Mouse (Mus musculus): ENCODE measurements around the gene Styx. TPM values are rescaled to one million over a fixed set of nuclear protein-coding genes. Genes with fewer than 3 reads are reported as not detected.
"Not testable (repeated sequence)": the region's sequence is repeated elsewhere in the genome, so short reads cannot be mapped to it uniquely, and the experiment has no call there.

The Styx gene
- total RNA-seq, 2 experiments from 2014 or later, result 19.7 to 44.6 TPM

GRCm38 (mm10) chr14:45364211-45365195 lies 13.6 kb downstream of the Styx start:
- ATAC-seq (replicated peaks; ENCODE audit: poor library complexity), result no peak

DNA sequence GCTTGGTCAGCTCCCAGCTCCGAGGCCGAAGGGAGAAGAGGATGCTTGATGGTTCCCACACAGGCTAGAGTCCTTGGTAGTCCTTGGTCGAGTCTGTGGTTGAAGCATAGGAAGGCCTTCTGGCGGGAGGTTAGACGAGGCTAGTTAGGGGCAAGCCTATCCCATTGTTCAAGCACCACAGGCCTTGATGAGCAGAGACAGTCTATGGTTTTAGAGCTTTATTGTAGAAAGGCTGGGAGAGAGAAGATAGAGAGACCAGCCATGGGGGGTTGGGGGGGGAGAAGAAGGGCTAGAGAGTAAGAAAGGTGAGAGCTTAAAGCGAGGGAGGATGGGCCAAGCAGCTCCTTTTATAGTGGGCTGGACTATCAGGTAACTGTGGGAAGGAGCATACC lies 14.3 kb downstream of the Styx start:
- ATAC-seq (replicated peaks; ENCODE audit: poor library complexity), result no peak

DNA sequence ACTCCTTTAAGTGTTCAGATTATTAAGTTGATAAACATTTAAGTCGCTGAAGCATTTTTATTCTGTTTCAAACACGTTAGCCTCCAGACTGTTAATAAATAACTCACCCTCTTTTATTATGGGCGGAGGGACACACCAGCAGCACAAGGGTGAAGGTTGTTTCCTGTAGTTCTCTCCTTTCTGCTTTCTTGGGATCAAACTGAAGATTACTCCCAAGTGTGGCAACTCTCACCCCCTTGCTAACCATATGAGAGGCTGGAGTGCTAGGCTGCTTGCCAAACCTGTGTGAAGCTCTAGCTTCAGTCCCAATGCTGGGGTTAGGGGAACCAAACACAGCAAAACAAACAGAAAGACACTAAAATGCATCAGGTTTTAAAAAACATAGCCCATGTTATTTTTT lies 27.9 kb downstream of the Styx start:
- ATAC-seq (replicated peaks; ENCODE audit: poor library complexity), result no peak

- no peak for ATAC-seq (replicated peaks; ENCODE audit: poor library complexity)
Measured at GRCm38 (mm10) chr14:45380756-45381155, 29.9 kb downstream of the Styx start.

GRCm38 (mm10) chr14:45382912-45383311 lies 32.0 kb downstream of the Styx start:
- ATAC-seq (replicated peaks; ENCODE audit: poor library complexity), result peak; percentile 57

DNA sequence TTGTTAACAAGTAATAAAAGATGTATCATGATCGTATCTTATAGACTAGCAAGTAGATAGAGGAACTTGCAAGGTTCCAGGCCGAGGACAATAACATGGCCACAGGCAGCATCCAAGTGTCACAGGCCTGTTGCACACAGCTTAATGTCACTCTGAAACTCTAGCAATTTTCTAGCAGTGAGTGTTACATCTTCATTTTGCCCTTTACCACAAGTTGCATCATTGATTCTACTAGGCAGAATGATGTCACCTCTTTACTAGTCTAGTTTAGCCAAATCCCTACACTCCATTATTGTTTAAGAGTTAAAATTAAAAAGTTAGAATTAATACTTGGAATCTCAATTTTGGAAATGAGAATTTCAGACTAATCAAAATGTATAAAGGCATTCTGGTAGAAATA lies 34.7 kb downstream of the Styx start:
- ATAC-seq (replicated peaks; ENCODE audit: poor library complexity), result no peak

- peak; percentile 16; the same call in 1 of the 2 replicates for ATAC-seq (replicated peaks; ENCODE audit: poor library complexity)
Measured at GRCm38 (mm10) chr14:45387480-45387879, 36.6 kb downstream of the Styx start.

DNA sequence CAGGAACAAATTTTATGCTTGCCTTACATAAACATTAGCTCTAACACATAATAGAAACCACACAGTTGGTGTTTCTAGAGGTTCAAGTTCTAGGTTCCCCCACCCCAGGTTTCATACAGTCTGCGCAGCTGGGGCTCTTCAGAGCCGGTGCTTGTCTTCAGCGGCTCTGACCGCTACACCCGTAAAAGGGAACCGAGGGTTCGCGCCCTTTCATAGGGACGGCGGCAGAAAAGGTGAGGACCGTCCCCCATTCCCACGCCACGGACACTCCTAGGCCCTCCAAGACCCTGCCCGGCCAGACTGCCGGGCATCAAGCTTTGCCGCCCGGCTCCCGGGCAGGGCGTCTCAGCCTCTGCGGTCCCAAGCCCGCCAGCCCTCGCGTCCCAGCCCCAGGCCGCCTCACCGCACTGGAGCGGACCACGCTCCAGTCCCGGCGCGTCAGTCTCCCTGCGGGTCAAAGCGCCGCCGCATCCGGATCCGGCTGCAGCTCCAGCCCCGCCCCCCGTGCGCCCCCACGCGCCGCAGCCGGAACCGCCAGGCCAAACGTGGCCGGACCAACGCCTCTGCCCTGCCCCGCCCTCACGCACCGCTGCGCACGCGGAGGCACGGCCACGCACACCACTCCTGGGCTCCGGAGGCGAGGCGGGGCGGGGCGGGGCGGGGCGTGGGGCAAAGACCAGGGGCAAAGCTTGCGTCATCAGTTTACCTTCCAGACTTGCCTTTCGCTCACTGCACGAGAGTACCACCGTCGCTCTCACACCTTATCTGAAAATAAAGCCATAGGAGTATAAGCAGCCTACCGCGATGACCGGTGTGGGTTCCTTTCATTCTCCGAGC lies 37.7 kb downstream of the Styx start:
- peak; percentile 89 for ATAC-seq (replicated peaks; ENCODE audit: poor library complexity)

- ATAC-seq (replicated peaks; ENCODE audit: poor library complexity), result peak; percentile 10
Measured at GRCm38 (mm10) chr14:45389194-45389593, 38.3 kb downstream of the Styx start.

DNA sequence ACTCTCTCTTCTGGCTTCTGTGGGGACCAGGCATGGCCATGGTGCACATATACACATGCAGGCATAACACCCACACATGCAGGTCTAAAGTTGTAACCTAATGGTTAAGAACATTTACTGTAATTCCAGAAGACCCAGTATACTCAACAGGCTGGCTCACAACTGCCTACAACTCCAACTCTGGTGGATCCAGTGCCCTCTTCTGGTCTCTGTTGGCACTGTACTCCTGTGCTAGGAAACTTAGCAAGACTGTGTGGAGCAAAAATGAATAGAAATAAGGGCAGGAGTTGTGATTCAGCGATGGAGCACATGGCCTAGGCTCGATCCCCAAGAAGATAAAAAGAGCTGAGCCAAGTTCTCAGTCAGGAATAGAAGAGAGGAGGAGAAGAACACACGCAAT lies 48.9 kb downstream of the Styx start:
- peak; percentile 78 for ATAC-seq (replicated peaks; ENCODE audit: poor library complexity)

DNA sequence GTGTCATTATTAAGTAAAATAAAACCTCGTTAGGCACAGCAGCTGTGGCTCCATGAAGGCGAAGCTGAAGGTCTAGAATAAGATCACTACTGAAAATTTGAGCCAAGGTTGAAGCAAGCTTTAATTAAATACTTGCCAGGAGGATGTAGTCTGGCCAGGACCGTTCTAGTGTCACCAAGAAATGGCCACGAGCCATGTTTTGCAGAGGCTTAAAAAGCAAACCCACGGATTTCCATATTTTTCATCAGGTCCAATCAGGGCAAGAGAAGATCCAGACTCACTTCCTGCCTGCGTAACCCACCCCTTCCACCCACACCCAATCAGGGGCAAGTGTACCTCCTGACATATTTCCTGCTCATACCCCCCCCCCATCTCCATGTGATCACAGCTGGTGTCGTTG lies 52.8 kb downstream of the Styx start:
- ATAC-seq (replicated peaks; ENCODE audit: poor library complexity), result no peak

GRCm38 (mm10) chr14:45404813-45405212 lies 53.9 kb downstream of the Styx start, which contains the start of gene Gnpnat1:
TSS of gene Gnpnat1 (minus strand) at chr14:45404913.
- not testable (repeated sequence) for ATAC-seq (replicated peaks; ENCODE audit: poor library complexity)

GRCm38 (mm10) chr14:45416265-45416664 lies 65.4 kb downstream of the Styx start:
- ATAC-seq (replicated peaks; ENCODE audit: poor library complexity), result no peak

GRCm38 (mm10) chr14:45418553-45418952 lies 67.7 kb downstream of the Styx start:
- no peak for ATAC-seq (replicated peaks; ENCODE audit: poor library complexity)

GRCm38 (mm10) chr14:45419323-45419722 lies 68.4 kb downstream of the Styx start:
- ATAC-seq (replicated peaks; ENCODE audit: poor library complexity), result no peak

- ATAC-seq (replicated peaks; ENCODE audit: poor library complexity), result no peak
Measured at GRCm38 (mm10) chr14:45422371-45422770, 71.5 kb downstream of the Styx start.

- ATAC-seq (replicated peaks; ENCODE audit: poor library complexity), result peak; percentile 69
Measured at GRCm38 (mm10) chr14:45423220-45423619, 72.3 kb downstream of the Styx start.

- no peak for ATAC-seq (replicated peaks; ENCODE audit: poor library complexity)
Measured at GRCm38 (mm10) chr14:45430066-45430842, 79.4 kb downstream of the Styx start.

DNA sequence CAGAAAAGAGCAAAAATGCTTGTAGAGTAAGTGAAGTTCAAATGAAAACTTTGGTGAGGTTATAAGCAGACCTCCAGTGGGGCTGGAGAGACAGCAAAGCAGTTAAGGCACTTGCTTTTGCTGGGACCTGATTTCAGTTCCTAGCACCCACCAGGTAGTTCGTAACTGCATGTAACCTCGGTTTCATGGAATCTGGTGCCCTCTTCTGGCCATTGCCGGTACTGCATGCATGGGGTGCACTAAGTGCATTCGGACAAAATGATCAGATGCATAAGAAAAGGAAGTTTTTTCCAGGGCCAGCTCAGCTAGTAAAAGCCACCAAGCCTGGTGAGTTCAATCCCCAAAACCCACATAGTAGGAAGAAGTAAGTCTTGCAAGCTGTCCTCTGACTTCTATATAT lies 81.1 kb downstream of the Styx start:
- no peak for ATAC-seq (replicated peaks; ENCODE audit: poor library complexity)

GRCm38 (mm10) chr14:45434220-45434619 lies 83.3 kb downstream of the Styx start:
- ATAC-seq (replicated peaks; ENCODE audit: poor library complexity), result peak; percentile 58; the same call in 1 of the 2 replicates

Measured in megakaryocyte progenitor cell, adult 5-6 weeks (primary cell).